Mouse (Mus musculus) midbrain, embryonic 13.5 days (tissue): ENCODE data around the gene Spata9. TPM values are rescaled to one million over a fixed set of nuclear protein-coding genes. Genes with fewer than 3 reads are reported as not detected.

Experiments
- ATAC-seq: fragments of 200-750 bp; cut with Nextera tagmentation; 2 replicates; pipeline ENCODE4 v1.8.0; 2017; ENCODE audit warnings: mild to moderate bottlenecking, moderate TSS enrichment, moderate library complexity
- H3K27ac ChIP-seq: fragments of 300-500 bp; sonication (generic); 2 replicates; pipeline ENCODE4 v1.5.1; 2015; ENCODE audit warnings: inconsistent platforms, mild to moderate bottlenecking, moderate library complexity
- H3K27me3 ChIP-seq: fragments of 300-500 bp; sonication (generic); 2 replicates; pipeline ENCODE4 v1.6.1; 2015; ENCODE audit warnings: mild to moderate bottlenecking, inconsistent platforms
- H3K36me3 ChIP-seq: fragments of 300-500 bp; sonication (generic); 2 replicates; pipeline ENCODE4 v1.6.1; 2015; ENCODE audit warnings: mild to moderate bottlenecking, inconsistent platforms
- H3K4me1 ChIP-seq: fragments of 300-500 bp; sonication (generic); replicated peaks from 2 replicates; pipeline ENCODE4 v1.6.1; 2015; ENCODE audit warnings: inconsistent platforms
- H3K4me2 ChIP-seq: fragments of 300-500 bp; sonication (generic); replicated peaks from 2 replicates; pipeline ENCODE4 v1.6.1; 2015; ENCODE audit warnings: moderate library complexity, mild to moderate bottlenecking, inconsistent platforms
- H3K4me3 ChIP-seq: fragments of 300-500 bp; sonication (generic); replicated peaks from 2 replicates; pipeline ENCODE4 v1.5.1; 2015; ENCODE audit warnings: mild to moderate bottlenecking, inconsistent platforms
- H3K9ac ChIP-seq: fragments of 300-500 bp; sonication (generic); replicated peaks from 2 replicates; pipeline ENCODE4 v1.6.1; 2015; ENCODE audit warnings: mild to moderate bottlenecking, inconsistent platforms
- H3K9me3 ChIP-seq: fragments of 300-500 bp; sonication (generic); 2 replicates; pipeline ENCODE4 v1.6.1; 2016; ENCODE audit warnings: mild to moderate bottlenecking, inconsistent platforms
- WGBS: fragments of 180-500 bp; shearing (Covaris S2); methylation state at CpG from one replicate; pipeline ENCODE4 v1.1.7; 2015; 5-methylcytosine and 5-hydroxymethylcytosine counted together
- polyA plus RNA-seq: library from polyadenylated mRNA; unstranded; fragments of >200 nt; fragmentation: Nextera tagmentation; extraction: Ambion mirVana; gene quantifications from 2 replicates; pipeline ENCODE4 v1.2.1, GENCODE M21; 2015

Spata9 gene
- polyA plus RNA-seq, 1 experiment from 2014 or later: 1.9 TPM

DNA sequence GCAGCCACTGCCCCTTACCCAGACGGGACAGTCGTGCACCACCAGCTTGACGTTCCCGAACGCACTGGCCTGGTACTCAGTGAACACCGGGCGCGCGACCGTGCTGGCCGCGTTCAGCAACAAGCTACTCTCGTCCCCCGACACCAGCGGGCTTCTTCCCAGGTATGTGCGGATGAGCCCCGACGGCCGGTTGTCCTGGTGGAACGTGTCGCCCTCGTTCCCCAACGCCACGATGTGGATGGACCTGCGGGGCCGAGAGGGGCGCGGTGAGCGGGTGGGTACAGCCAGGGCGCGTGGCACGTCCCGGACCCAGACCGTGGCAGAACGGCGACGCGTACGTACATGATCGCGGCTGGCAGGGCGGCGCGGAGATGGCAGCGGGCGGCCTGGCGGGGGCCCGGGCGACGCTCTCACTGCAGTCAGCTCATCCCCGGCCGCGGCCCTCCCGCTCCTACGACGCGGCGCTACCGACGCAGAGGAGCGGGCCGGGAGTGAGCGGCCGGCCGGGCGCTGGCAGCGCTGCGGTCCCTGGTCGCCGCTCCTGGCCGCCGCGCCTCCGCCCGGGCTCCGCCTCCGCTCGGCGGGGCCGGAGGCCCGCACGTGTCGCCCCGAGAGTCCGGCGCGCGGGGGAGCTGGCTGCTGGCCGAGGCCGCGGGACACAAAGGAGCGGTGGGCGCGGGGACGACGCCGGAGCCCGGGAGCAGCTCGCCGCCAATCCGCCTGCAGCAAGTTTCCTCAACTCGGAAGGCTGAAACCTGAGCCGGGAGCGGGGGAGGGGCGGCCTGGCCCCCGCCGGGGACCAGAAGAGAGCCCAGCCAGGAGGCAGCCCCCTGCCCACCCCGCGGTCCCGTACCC lies 23.5 kb upstream of the Spata9 start, which contains the start of gene Rhobtb3:
Rhobtb3 (minus strand) TSS at position 737 of the 855 bp plus-strand sequence.
- H3K27ac ChIP-seq: peak within 1 kb of the TSS; percentile 99
- H3K4me2 ChIP-seq: peak within 1 kb of the TSS; percentile 69
- peak within 1 kb of the TSS; percentile 78 for H3K4me3 ChIP-seq
- H3K9me3 ChIP-seq: no peaks in the 10 kb centered on the region
- peak; percentile 92 for ATAC-seq
- peak within 1 kb of the TSS; percentile 94 for H3K9ac ChIP-seq
- H3K4me1 ChIP-seq: peaks cover 18% of the 10 kb centered on the region
- H3K36me3 ChIP-seq: peaks cover 9% of the 10 kb centered on the region
- H3K27me3 ChIP-seq: no peaks in the 10 kb centered on the region
- under 1% methylated on average over 87 of the region's 110 CpGs for WGBS

DNA sequence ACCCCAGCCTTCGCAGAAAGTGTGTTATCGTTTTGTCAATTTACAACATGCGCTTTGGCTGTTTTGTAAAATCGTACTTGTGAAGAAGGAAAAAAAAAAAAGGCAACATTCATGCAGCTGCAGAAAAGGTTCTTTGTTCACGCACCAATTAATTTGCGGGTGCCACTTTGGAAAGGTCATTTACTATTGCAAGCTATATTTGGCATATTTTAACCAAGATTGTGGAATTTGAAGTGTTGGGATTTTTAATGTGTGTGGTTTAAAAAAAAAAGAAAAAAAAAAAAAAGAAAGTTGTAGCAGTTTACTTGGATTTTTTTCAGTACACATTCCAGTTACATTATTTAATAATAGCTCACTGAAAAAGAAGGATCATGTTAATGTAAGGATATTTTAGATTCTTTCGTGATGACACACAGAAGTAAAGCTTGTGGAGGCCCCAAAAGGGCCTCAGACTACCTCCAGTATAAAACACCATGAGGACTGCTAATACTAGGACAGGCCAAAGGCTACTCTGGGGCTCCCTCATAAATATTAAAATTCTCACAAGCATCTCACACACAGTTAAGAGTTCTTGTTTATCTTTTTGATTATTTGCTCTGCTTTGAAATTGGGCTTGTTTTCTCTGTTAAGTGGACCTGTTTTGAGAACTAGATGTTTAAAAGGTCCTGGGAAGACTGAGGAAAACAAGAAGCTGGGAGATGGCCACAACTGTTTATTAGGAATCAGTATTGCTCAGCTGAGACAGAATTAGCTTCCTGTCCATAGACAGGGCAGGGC lies 22.7 kb upstream of the Spata9 start:
- 2% methylated on average over 7 of the region's 7 CpGs for WGBS
- Histone ChIP-seq H3K27ac (peak overlapping the region; percentile 99), H3K9ac (peak overlapping the region; percentile 94), H3K27me3 (no peaks in the 10 kb centered on the region), H3K4me1 (peaks cover 18% of the 10 kb centered on the region), H3K9me3 (no peaks in the 10 kb centered on the region), H3K4me3 (peak overlapping the region; percentile 78), H3K36me3 (peaks cover 1% of the 10 kb centered on the region; the same call in 1 of the 2 replicates), H3K4me2 (peak overlapping the region; percentile 69)
- ATAC-seq: no peak

DNA sequence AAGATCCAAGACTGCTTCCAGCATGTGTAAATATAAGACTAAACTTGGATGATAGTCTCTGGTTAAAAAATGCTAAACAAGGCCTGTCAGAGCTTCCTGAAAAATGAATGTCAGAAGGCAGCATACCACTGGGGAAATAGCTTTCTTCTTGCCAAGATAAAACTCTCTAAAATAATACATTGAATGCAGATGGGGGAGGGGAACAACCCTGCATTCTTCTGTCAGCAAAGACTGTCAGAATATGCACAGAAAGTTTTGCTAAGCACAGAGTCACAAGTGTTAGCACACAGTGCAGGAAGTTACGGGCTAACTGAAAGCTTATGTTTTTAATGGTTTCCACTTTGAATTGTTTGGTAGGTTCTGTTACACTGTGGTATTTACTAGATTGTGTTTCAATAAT lies 16.7 kb upstream of the Spata9 start:
- no peak overlapping the region for H3K27ac ChIP-seq
- H3K4me1 ChIP-seq: no peaks in the 10 kb centered on the region
- no peak for ATAC-seq
- no peaks in the 10 kb centered on the region for H3K27me3 ChIP-seq
- no peaks in the 10 kb centered on the region for H3K36me3 ChIP-seq
- H3K9ac ChIP-seq: no peak overlapping the region
- 70% methylated on average over 1 of the region's 1 CpGs for WGBS
- no peaks in the 10 kb centered on the region for H3K9me3 ChIP-seq
- H3K4me3 ChIP-seq: no peak overlapping the region
- H3K4me2 ChIP-seq: no peak overlapping the region

DNA sequence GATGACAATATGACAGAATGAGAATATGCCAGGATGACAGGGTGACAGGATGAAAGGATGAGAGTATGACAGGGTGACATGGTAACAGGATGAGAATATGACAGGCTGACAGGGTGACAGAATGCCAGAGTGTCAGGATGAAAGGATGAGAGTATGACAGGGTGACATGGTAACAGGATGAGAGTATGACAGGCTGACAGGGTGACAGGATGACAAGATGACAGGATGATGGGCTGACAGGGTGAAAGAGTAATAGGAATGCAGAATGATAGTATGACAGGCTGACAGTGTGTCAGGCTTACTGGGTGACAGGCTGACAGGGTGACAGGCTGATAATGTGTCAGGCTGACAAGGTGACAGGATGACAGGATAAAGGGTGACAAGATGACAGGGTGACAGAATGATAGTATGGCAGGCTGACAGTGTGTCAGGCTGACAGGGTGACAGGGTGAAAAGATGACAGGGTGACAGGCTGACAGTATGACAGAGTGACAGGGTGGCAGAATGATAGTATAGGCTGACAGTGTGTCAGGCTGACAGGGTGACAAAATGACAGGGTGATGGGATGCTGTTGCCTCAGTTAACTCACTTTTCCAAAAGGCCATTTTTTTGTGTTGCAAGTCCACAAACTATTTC lies 11.5 kb upstream of the Spata9 start:
- 0 out of 2 replicates have a peak, but pooled peaks have one; percentile 9 for ATAC-seq
- Histone ChIP-seq H3K27ac (no peak overlapping the region), H3K27me3 (no peaks in the 10 kb centered on the region), H3K9me3 (no peaks in the 10 kb centered on the region), H3K36me3 (no peaks in the 10 kb centered on the region), H3K4me3 (no peak overlapping the region), H3K4me2 (no peak overlapping the region), H3K4me1 (no peaks in the 10 kb centered on the region), H3K9ac (no peak overlapping the region)

DNA sequence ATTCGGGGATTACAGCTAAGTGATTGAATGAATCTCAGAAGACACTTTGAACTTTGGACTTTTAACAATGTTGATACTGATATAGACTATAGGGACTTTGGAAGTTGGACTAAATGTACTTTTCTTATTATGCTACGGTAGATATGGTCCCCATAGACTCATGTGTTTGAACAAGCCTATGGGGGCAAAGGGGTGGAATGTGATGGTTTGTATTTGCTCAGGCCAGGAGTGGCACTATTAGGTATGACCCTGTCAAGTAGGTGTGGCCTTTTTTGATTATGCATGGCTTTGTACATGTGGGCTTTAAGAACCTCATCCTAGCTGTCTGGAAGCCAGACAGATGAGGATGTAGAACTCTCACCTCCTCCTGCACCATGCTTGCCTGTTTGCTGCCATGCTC lies 7.5 kb downstream of the Spata9 start:
- Histone ChIP-seq H3K9me3 (no peaks in the 10 kb centered on the region), H3K27me3 (no peaks in the 10 kb centered on the region), H3K4me2 (no peak overlapping the region), H3K27ac (no peak overlapping the region), H3K4me1 (no peaks in the 10 kb centered on the region), H3K4me3 (no peak overlapping the region), H3K36me3 (no peaks in the 10 kb centered on the region), H3K9ac (no peak overlapping the region)
- no peak for ATAC-seq
- 90% methylated on average over 2 of the region's 2 CpGs for WGBS

DNA sequence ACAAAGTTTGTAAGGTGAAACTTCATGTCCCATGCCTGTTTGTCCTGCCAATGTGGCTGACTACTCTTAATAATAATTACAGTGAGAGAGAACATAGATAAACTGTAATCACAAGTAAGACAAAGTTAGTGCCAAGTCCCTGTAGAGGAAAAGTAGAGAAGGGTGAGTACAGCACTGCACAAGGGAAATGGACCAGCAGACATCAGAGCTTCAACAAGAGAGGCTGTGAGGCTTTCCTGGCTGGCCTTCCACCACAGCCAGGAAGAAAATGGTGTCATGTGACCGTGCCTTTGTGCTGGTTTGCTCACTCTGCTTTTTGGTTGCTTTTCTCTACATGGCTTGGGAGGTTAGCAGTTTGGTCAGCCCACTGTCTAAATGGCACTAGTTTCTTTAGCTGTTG lies 8.7 kb downstream of the Spata9 start:
- H3K36me3 ChIP-seq: no peaks in the 10 kb centered on the region
- H3K9ac ChIP-seq: no peak overlapping the region
- H3K9me3 ChIP-seq: no peaks in the 10 kb centered on the region
- H3K4me2 ChIP-seq: no peak overlapping the region
- H3K4me3 ChIP-seq: no peak overlapping the region
- H3K4me1 ChIP-seq: no peaks in the 10 kb centered on the region
- no peak overlapping the region for H3K27ac ChIP-seq
- no peaks in the 10 kb centered on the region for H3K27me3 ChIP-seq
- no peak for ATAC-seq
- 74% methylated on average over 1 of the region's 1 CpGs for WGBS

DNA sequence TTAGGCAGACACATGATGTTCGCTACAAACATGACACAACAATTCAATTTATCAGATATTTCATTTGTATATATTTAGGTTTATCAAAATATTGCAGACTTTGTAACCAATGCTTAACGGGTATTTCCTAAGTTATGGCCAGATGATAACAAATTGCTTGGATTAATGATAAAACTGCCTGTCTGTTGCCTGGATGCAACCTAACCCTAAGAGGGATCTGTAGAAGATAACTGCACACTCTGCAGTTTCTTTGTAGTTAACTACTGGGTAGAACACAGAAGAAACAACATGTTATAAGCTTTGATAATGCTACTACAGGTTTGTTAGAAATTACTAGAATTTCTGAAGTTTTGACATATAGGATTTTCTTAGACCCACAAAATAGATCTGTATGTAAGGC lies 9.3 kb downstream of the Spata9 start:
- WGBS: 95% methylated on average over 2 of the region's 2 CpGs
- Histone ChIP-seq H3K27me3 (no peaks in the 10 kb centered on the region), H3K4me1 (no peaks in the 10 kb centered on the region), H3K36me3 (no peaks in the 10 kb centered on the region), H3K27ac (no peak overlapping the region), H3K9me3 (no peaks in the 10 kb centered on the region), H3K4me3 (no peak overlapping the region), H3K4me2 (no peak overlapping the region), H3K9ac (no peak overlapping the region)
- no peak for ATAC-seq

DNA sequence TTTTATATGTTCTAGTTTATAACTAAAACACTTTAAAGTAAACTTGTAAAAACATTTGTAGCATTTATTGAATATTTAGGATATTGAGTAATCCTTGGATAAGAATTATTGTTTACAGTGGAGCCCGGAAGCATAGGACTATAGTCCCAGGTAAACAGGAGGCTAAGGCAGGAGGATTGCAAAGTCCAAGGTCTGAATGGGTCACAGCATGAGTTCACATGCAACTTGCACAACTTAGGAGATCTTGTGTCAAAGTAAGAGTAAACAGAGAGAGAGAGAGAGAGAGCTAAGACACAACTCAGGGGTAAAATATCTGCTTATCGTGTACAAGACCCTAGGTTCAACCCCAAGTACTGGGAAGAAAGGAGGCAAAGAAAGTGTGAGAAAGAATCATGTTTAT lies 9.7 kb downstream of the Spata9 start:
- Histone ChIP-seq H3K9me3 (no peaks in the 10 kb centered on the region), H3K4me3 (no peak overlapping the region), H3K4me1 (no peaks in the 10 kb centered on the region), H3K27me3 (no peaks in the 10 kb centered on the region), H3K27ac (no peak overlapping the region), H3K4me2 (no peak overlapping the region), H3K36me3 (no peaks in the 10 kb centered on the region), H3K9ac (no peak overlapping the region)
- WGBS: 90% methylated on average over 2 of the region's 2 CpGs
- ATAC-seq: no peak

DNA sequence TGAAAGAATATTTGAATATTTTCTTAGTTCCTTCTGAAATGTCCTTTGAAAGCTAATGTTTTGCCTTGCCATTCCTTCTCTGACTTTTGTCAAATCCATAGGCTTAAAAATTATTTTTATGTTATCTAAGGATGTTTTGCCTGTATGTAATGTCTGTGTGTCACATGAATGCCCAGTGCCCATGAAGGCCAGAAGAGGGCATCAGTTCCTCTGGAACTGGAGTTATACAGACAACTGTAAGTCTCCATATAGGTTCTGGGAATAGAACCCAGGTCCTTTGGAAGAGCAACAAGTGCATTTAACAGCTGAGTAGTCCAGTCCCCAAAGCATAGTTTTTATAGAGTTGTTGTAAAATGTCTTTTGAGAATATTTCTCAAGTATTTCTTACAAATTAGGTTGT lies 15.0 kb downstream of the Spata9 start:
- no peaks in the 10 kb centered on the region for H3K36me3 ChIP-seq
- no peak overlapping the region for H3K9ac ChIP-seq
- H3K4me1 ChIP-seq: no peaks in the 10 kb centered on the region
- no peak overlapping the region for H3K27ac ChIP-seq
- no peak overlapping the region for H3K4me3 ChIP-seq
- H3K4me2 ChIP-seq: no peak overlapping the region
- no peaks in the 10 kb centered on the region for H3K9me3 ChIP-seq
- H3K27me3 ChIP-seq: no peaks in the 10 kb centered on the region
- no peak for ATAC-seq

DNA sequence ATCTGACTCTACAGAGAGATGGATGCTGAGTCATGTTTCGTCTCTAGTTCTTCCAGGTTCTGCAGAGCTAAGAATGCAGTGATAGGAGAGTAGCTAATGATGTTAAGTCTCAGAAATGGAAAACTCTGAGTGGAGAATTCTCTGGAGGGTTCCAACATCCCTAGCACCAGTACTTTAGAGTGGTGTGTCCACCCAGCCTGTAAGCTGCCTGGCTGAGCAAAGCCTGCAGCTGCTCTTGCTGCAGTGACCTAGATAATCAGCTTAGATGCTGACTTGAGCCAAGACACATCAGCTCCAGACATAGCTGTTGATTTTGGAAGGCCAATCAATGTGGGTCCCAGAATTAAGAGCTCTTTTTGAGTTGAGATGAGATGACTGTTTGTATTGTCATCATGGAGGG lies 21.1 kb downstream of the Spata9 start:
- WGBS: 88% methylated on average over 1 of the region's 1 CpGs

DNA sequence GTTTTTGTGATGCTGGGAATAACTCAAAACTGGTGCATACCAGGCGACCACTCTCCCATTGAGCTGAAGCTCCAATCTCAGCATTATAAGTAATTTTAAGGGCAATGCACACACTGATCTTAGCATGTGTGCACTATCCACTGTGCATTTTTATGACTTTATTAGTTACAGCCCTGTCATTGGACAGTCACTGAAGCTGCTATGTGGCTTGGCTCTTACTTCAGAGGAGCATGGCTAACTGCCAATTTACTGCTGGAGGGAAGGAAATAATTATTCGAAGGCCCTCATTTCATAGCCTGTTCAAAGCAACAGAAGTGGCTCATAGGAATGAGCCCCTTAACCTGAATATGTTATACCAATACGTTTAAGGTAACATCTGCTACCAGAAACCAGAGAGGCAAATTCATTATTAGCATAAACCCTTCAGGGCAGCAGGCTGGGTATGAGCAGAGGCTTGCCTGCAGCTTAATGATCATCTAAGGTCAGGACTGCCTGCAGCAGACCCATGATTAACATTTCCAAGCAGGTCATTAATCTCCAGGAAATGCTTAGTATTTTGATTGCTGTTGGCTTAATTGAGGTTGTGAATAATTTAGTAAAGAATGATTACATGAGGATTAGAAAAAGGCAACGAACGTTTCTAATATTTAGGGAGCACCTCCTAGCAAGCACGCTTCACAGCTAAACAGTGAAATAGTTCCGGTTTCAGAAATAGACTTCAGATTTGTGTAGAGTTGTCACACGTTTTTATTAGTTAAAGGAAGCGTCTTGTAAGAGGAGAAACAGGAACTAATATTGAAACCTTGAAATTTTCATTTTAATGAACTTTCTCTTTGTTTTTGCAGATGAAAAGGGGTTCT lies 25.4 kb downstream of the Spata9 start:
- no peak overlapping the region for H3K4me2 ChIP-seq
- no peak overlapping the region for H3K9ac ChIP-seq
- peak overlapping the region; percentile 64 for H3K27ac ChIP-seq

More for the DNA sequence above, 21.1 kb downstream of the Spata9 start:
- Histone ChIP-seq H3K4me3 (no peak overlapping the region), H3K36me3 (no peaks in the 10 kb centered on the region), H3K9ac (no peak overlapping the region), H3K4me2 (no peak overlapping the region), H3K9me3 (no peaks in the 10 kb centered on the region), H3K27ac (no peak overlapping the region), H3K27me3 (no peaks in the 10 kb centered on the region), H3K4me1 (0 out of 2 replicates have a peak, but pooled peaks cover 5% of the 10 kb centered on the region)
- ATAC-seq: no peak

More for the DNA sequence above, 25.4 kb downstream of the Spata9 start:
- no peaks in the 10 kb centered on the region for H3K9me3 ChIP-seq
- no peaks in the 10 kb centered on the region for H3K27me3 ChIP-seq
- 0 out of 2 replicates have a peak, but pooled peaks cover 5% of the 10 kb centered on the region for H3K4me1 ChIP-seq
- peak; percentile 98 for ATAC-seq
- H3K36me3 ChIP-seq: no peaks in the 10 kb centered on the region
- whole genome bisulfite sequencing: 38% methylated on average over 9 of the region's 9 CpGs
- no peak overlapping the region for H3K4me3 ChIP-seq
